Mouse (Mus musculus) testis, postnatal 10 days (tissue): ENCODE data around the gene Gm45713.
"Not testable (repeated sequence)": the region's sequence is repeated elsewhere in the genome, so short reads cannot be mapped to it uniquely, and the experiment has no call there.

Experiments used
- DNase-seq: peaks from one replicate; pipeline ENCODE4 v3.0.0; 2021; ENCODE audit warnings: low spot score

Gene Gm45713

GRCm38 (mm10) chr7:45162996-45163615, 27.1 kb upstream of the Gm45713 start:
- no peak for DNase-seq

GRCm38 (mm10) chr7:45162551-45162950, 26.5 kb upstream of the Gm45713 start:
- DNase-seq: no peak

- DNase-seq: peak; percentile 97
Measured at GRCm38 (mm10) chr7:45161612-45162473, 25.8 kb upstream of the Gm45713 start.

GRCm38 (mm10) chr7:45160866-45161265, 24.8 kb upstream of the Gm45713 start:
- DNase-seq: no peak

GRCm38 (mm10) chr7:45160316-45160800, 24.3 kb upstream of the Gm45713 start:
- no peak for DNase-seq

GRCm38 (mm10) chr7:45158991-45159390, 23.0 kb upstream of the Gm45713 start:
- no peak for DNase-seq

- DNase-seq: no peak
Measured at GRCm38 (mm10) chr7:45157459-45157858, 21.4 kb upstream of the Gm45713 start.

- no peak for DNase-seq
Measured at GRCm38 (mm10) chr7:45156206-45156605, 20.2 kb upstream of the Gm45713 start.

GRCm38 (mm10) chr7:45155590-45155989, 19.6 kb upstream of the Gm45713 start:
- no peak for DNase-seq

- peak; percentile 82 for DNase-seq
Measured at GRCm38 (mm10) chr7:45154993-45155514, 19.0 kb upstream of the Gm45713 start.

- DNase-seq: peak; percentile 99
Measured at GRCm38 (mm10) chr7:45154096-45154992, 18.3 kb upstream of the Gm45713 start, which contains the start of the genes Pih1d1 and Aldh16a1. TSS of gene Pih1d1 (plus strand) at chr7:45154303. TSS of gene Aldh16a1 (minus strand) at chr7:45154584.

- no peak for DNase-seq
Measured at GRCm38 (mm10) chr7:45153586-45153985, 17.6 kb upstream of the Gm45713 start.

- not testable (repeated sequence) for DNase-seq
Measured at GRCm38 (mm10) chr7:45153052-45153451, 17.0 kb upstream of the Gm45713 start.

- no peak for DNase-seq
Measured at GRCm38 (mm10) chr7:45151303-45151702, 15.3 kb upstream of the Gm45713 start.

- no peak for DNase-seq
Measured at GRCm38 (mm10) chr7:45150321-45150720, 14.3 kb upstream of the Gm45713 start.

- no peak for DNase-seq
Measured at GRCm38 (mm10) chr7:45149545-45149944, 13.5 kb upstream of the Gm45713 start.

GRCm38 (mm10) chr7:45148534-45149098, 12.6 kb upstream of the Gm45713 start:
- DNase-seq: no peak

- DNase-seq: no peak
Measured at GRCm38 (mm10) chr7:45147899-45148298, 11.9 kb upstream of the Gm45713 start.

GRCm38 (mm10) chr7:45147267-45147666, 11.2 kb upstream of the Gm45713 start:
- DNase-seq: no peak

GRCm38 (mm10) chr7:45145460-45145859, 9.4 kb upstream of the Gm45713 start:
- no peak for DNase-seq
